Mouse (Mus musculus) embryo, embryonic 9.5 days (tissue): Measurements from ENCODE around the gene Cchcr1.
A peak's percentile ranks its signal among the peaks of the same experiment; 100 is the strongest.

ENCODE experiments used
- DNase-seq: peaks from one replicate; pipeline ENCODE4 v3.0.0-alpha.2; 2017; ENCODE audit errors: extremely low spot score

The Cchcr1 gene

GRCm38 (mm10) chr17:35514756-35515155 lies 2.1 kb upstream of the Cchcr1 start:
- DNase-seq, result peak; percentile 59

- peak; percentile 46 for DNase-seq
Measured at GRCm38 (mm10) chr17:35515911-35516640, 824 bp upstream of the Cchcr1 start.

GRCm38 (mm10) chr17:35517526-35517925 lies 626 bp downstream of the Cchcr1 start:
- no peak for DNase-seq

GRCm38 (mm10) chr17:35524354-35524753 lies 7.5 kb downstream of the Cchcr1 start:
- DNase-seq, result no peak

GRCm38 (mm10) chr17:35526644-35527043 lies 9.7 kb downstream of the Cchcr1 start:
- DNase-seq, result no peak

GRCm38 (mm10) chr17:35532360-35532759 lies 15.5 kb downstream of the Cchcr1 start:
- DNase-seq, result no peak

- no peak for DNase-seq
Measured at GRCm38 (mm10) chr17:35532901-35533300, 16.0 kb downstream of the Cchcr1 start, which contains the start of gene Psors1c2. TSS of gene Psors1c2 (plus strand) at chr17:35533201.

- peak; percentile 67 for DNase-seq
Measured at GRCm38 (mm10) chr17:35534343-35534742, 17.4 kb downstream of the Cchcr1 start.

- DNase-seq, result no peak
Measured at GRCm38 (mm10) chr17:35537421-35537820, 20.5 kb downstream of the Cchcr1 start.

GRCm38 (mm10) chr17:35538476-35538875 lies 21.6 kb downstream of the Cchcr1 start:
- DNase-seq, result no peak

- DNase-seq, result no peak
Measured at GRCm38 (mm10) chr17:35539540-35539939, 22.6 kb downstream of the Cchcr1 start.

- DNase-seq, result no peak
Measured at GRCm38 (mm10) chr17:35542761-35543411, 26.0 kb downstream of the Cchcr1 start.

GRCm38 (mm10) chr17:35543412-35543861 lies 26.5 kb downstream of the Cchcr1 start:
- DNase-seq, result no peak

GRCm38 (mm10) chr17:35544001-35544400 lies 27.1 kb downstream of the Cchcr1 start:
- DNase-seq, result no peak

- peak; percentile 69 for DNase-seq
Measured at GRCm38 (mm10) chr17:35544680-35545079, 27.8 kb downstream of the Cchcr1 start.

GRCm38 (mm10) chr17:35547465-35547864 lies 30.6 kb downstream of the Cchcr1 start:
- no peak for DNase-seq

GRCm38 (mm10) chr17:35548636-35549035 lies 31.7 kb downstream of the Cchcr1 start:
- no peak for DNase-seq

- no peak for DNase-seq
Measured at GRCm38 (mm10) chr17:35549437-35550142, 32.7 kb downstream of the Cchcr1 start.

GRCm38 (mm10) chr17:35550143-35550494 lies 33.2 kb downstream of the Cchcr1 start:
- no peak for DNase-seq

GRCm38 (mm10) chr17:35550871-35551270 lies 34.0 kb downstream of the Cchcr1 start:
- no peak for DNase-seq

GRCm38 (mm10) chr17:35551881-35552414 lies 35.0 kb downstream of the Cchcr1 start, which contains the start of gene Cdsn:
TSS of gene Cdsn (plus strand) at chr17:35552128.
- no peak for DNase-seq

GRCm38 (mm10) chr17:35554321-35554720 lies 37.4 kb downstream of the Cchcr1 start:
- no peak for DNase-seq
